Mouse (Mus musculus): ENCODE results near the gene Epx.

Epx gene

DNA sequence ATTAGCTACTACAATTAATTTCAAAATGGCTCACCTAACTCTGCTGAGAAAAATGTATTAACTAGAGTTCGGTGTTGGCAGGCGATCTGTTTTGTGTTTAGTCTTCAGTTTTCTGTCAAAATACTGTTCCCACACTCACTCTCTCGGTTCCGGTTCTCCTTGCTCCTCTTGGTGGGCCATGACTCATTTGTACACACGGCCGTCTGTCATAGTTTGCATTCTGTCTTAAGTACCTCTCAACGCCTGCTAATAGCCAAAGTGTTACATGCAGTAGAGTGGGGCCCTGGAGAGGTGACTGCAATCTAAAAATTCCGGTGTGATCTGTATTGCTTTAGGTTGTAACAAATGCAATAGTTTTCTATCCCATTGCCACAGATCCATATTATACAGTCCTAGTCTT, 34.7 kb downstream of the Epx start:
- no peak for DNase-seq (ENCODE audit: low spot score)

DNA sequence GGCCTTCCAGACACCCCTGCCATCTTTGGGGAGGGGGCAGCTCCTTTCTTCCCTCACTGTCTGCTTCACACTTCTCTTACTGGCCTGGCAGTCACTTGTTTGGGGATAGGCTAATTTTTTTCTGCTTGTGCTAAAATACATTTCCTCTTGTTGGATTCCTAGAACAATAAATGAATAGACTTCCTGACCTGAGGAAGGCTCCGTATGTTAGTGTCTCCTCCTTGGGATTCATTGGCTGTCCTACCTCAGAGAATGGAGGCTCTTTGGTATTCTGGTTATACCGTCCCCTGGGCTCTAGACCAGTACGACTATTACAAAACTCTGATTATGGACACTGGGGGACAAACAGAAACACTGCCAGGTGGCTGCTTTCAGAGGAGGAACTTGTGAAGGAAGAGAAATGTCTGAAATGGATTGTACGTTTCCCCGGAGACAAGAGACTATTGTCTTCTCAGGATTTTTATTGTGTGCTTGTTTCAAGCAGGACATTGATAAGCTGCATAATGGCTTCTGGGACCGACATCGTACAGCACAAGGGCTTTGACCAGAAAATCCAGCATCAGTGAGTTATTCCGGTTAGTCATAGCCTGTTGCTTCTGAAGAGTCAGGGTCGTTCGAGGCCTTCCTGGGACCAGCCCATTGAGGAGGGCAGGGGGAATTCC, 47.0 kb downstream of the Epx start, which contains the start of gene Lpo:
Gene Lpo (minus strand): TSS at position 51 of the 662 bp plus-strand sequence.
- no peak for DNase-seq (ENCODE audit: low spot score)

DNA sequence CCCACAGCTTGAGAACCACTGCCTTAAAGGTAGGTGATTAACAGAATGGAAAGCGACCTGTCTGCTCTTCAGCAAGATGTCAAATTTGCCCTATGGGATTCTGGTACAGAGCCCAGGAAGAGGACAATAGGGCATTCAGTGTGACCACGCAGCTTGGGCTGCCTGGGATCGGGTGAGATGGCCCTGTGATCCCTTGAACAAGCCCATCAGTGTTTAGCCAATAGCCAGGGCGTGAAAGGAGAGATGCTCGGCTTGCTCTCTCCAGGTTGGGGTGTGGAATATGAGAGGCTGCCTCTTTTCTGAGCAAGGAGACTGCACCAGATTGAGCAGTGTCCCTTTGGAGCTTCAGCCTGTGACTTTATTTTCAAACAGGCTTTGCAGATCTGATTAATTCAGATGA, 53.8 kb downstream of the Epx start:
- DNase-seq (ENCODE audit: low spot score): no peak

DNA sequence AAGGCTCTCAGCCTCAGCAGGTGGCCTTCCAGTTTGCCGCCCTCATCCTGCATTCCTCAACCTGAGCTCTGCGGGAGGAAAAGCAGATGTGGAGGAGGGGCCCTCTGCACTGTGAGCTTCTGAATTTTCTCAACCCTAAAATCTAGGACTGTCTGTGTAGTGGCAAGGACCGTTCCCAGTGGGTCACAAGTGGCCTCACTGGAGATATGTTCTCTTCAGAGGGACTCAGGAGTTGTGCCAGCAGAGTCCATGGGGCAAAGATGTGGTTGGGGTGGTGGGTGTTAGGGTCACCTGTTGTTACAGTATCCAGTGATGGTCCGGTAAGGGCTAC, 57.9 kb downstream of the Epx start:
- DNase-seq (ENCODE audit: low spot score): no peak

DNA sequence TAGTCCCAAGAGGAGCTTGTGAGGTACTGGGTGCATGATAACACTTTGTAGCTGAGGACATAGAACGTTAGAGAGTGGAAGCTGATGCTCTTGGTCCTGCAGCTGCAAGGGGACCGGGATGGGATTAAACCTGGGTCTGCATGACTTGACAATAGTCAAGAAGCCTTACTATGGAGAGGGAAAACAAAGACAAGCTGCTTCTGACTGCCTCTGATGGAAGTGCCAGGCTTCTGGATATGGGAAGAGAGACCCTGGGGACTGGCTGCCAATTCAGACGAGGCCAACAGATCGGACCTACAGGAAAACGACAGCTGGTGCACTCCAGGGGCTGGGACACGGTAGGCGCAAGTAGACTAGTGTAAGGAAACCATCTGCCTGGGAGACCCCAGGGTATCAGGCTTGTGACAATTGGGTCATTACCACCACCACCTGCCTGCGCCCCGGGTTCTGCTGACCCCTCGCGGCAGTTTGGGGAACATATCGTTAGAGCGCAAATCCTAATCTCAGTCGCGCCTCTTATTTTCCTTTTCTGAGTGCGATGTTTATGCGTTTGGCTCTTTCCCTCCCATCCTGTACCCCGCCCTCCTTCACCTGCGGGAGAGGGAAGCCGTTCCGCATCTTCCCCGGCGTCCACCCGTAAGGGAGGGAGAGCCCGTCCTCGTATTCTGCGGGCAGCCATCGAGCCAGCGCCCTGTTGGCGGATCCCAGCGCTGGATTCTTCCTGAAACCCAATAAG, 58.5 kb downstream of the Epx start:
- DNase-seq (ENCODE audit: low spot score): peak; percentile 83

DNA sequence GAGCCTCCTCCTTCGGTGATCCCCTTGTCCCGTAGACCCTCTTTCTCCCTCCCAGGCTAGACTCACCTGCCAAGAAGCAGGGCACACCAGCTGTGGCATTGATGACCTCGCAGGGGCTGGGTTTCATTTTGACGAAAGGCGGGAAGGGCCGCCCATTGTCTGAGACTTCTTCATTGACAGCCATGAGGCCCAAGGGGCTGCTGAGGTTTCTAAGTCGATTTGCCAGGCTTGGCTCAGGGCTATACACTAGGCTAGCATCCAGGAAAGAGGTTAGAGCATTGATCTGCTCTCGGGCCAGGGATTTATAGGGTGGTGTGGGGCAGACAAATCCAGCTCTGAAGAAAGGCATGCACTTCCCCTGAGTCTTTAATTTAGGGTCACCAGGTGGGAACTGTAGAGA, 60.5 kb downstream of the Epx start:
- no peak for DNase-seq (ENCODE audit: low spot score)

Data from retina, embryonic 14.5 days (tissue).